Mouse (Mus musculus): ENCODE measurements around the gene Lcat.

Gene Lcat

GRCm38 (mm10) chr8:105943321-105943739 is at the start of gene Lcat:
Lcat (minus strand) TSS chr8:105943382.
- no peak for DNase-seq (ENCODE audit: low read depth, low spot score)

DNA sequence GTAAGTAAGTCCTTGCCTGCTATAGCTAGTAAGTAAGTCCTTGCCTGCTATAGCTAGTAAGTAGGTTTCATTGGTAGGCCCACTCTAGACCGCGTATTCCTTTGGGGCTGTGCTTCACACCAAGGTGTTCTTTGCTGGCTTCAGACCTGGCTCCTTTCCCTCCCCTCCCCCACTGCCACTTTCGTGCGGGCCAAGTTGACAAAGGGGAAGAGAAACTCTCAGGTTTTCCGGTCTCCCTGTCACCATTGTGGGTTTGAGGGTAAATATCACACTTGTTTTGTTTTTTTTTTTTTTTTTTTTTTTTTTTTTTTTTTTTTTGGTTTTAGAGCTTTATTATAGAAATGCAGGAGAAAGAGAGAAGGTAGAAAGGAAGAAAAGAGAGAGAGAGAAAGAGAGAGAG is 49.3 kb upstream of the Lcat start:
- DNase-seq (ENCODE audit: low read depth, low spot score), result peak; percentile 93

DNA sequence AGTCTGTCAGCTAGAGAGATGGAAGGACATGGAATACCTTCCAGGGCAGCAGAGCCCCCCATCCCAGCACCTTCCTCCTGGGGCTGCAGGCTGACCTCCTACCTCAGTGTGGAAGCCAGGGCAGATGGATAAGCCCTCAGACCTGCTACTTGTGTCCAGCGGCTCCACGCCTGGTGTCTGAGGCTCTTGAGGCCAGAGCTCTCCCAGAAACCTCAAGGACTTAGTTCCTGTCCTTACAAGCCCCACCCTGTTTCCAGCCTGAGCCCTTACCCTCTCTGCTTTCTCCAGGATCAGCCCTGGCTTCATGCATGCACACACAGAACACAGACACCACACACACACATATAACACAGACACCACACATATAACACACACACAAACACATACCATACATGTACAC is 48.4 kb upstream of the Lcat start:
- no peak for DNase-seq (ENCODE audit: low read depth, low spot score)

DNA sequence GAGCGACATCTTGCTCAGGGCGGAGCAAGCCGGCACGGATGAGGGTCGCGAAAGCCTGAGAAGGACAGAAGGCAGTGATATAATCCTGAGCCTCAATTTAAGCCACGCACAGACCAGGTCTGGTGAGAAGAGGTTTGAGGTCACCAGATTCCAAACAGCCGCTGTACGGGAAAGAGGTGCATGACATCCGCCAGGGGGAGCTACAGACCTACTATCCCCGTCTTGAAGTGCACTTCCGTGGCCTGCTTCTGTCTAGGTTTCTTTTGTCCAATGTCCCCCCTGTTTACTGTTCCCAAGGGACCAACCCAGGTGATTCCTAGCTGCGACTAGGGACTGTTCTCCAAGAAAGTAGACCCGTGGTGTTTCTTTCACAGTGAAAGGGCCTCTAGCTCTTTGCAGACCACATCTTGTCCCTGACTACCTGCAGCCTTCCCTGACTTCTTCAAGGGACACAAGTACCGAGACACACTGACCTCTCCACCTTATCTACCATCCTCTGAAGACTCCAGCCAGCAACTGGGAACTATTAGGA is 47.7 kb upstream of the Lcat start, which contains the start of gene Dus2:
Dus2 (plus strand) TSS at position 482 of the 532 bp plus-strand sequence.
- peak; percentile 89 for DNase-seq (ENCODE audit: low read depth, low spot score)

DNA sequence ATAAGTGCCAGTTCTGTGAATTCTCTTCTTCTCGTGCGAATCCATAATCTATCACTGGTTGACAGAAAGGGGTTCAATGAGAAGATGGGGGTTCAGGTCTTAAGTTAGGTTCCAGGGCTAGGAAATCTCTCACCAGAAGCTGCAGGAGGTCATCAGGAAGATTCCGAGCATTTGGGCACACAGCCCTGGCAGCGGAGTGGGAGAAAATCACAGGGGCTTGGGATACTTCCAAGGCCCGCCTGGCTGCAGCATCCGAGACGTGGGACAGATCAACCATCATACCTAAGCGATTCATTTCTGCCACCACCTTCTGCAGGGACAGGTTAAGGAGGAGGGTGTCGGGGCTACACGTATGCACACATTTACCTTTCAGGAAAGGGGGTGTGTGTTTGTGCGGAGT is 45.4 kb upstream of the Lcat start:
- no peak for DNase-seq (ENCODE audit: low read depth, low spot score)

DNA sequence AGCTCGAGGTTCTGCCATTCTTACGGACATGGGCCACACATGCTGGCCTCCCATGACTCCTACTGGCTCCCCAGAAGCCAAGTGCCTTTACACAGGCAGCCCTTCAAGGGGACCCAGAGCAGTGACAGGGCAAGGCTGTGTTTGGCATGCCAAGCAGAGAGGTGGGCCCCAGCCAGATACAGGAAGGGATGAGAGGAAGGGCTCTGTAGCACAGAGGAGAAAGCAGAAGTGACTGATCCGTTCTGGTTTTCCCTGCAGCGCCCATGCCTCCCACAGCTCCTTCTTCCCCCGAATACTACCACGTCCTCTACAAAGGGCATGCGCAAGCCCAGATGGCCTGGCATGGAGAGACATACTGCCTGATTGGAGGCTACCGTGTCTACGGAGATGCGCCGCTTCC is 40.2 kb upstream of the Lcat start:
- peak; percentile 15 for DNase-seq (ENCODE audit: low read depth, low spot score)

DNA sequence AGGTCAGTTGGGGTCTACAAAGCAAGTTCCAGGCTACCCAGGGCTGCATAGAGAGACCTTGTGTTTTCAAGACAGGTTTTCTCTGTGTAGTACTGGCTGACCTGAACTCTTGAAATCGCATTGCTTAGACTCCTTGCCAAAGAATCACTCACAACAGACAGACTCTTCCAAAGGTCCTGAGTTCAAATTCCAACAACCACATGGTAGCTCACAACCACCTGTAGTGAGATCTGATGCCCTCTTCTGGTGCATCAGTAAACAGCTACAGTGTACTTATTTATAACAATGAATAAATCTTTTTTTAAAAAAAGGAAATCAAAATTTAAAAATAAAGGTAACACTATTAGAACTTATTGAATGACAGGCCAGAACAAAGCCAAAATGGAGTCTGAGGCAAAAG is 38.0 kb upstream of the Lcat start:
- no peak for DNase-seq (ENCODE audit: low read depth, low spot score)

DNA sequence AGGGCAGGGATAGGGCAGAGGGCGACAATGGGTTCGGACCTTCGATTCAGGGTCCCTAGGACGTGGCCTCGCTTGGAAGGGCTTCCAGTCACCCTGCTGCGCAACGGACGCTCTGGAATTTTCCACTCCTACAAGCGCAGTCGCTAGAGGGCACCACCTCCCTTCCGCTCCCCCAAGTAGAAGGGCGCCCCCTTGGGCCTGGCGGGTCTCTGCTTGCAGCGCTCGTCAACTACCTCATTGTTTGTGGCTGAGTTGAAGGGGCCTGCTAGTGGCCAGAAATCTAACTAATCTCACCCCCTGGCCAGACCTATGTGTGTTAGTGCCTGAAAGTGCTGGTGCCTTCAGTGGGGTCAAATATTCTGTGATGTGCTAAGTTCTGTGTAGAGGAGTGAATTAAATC is 36.1 kb upstream of the Lcat start, which contains the start of gene Dpep3:
Dpep3 (minus strand) TSS at position 105 of the 400 bp plus-strand sequence.
- peak; percentile 53 for DNase-seq (ENCODE audit: low read depth, low spot score)

- DNase-seq (ENCODE audit: low read depth, low spot score), result no peak
Measured at GRCm38 (mm10) chr8:105975363-105975762, 32.2 kb upstream of the Lcat start.

DNA sequence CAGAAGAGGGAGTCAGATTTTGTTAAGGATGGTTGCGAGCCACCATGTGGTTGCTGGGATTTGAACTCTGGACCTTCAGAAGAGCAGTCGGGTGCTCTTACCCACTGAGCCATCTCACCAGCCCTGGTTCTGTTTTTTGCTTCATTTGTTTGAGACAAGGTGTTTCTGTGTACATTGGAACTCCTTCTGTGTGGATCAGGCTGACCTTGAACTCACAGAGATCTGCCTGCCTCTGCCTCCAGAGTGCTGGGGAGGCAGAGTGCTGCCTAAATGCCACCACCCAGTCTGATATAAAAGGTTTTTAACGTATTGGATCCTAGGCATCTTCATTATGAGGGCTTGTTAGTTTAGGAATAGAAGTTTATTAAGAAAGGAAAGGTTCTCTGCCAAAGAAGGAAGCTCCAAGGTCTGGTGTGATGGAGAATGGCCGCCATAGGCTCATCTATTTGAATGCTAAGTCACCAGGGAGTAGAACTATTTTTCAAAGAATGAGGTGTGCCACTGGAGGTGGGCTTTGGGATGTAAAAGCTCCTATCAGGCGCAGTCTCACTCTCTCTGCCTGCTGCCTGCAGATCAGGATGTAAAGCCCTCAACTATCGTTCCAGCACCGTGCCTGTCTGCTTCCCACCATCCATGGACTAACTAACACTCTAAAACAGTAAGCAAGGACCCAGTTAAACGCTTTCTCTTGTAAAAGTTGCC is 28.0 kb upstream of the Lcat start:
- DNase-seq (ENCODE audit: low read depth, low spot score), result no peak

DNA sequence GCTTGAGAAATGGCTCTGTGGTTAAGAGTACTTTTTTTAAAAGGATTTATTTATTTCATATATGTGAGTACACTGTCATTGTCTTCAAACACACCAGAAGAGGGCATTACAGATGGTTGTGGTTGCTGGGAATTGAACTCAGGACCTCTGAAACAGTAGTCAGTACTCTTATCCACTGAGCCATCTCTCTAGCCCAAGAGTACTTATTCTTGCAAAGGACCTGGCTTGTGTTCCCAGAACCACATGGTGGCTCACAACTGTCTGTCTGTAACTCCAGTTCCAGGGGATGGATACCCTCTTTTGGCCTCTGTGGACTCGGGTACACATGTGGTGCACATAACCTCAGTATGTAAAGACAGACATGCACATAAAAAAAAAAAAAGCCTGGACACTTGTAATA is 26.2 kb upstream of the Lcat start:
- DNase-seq (ENCODE audit: low read depth, low spot score), result no peak

DNA sequence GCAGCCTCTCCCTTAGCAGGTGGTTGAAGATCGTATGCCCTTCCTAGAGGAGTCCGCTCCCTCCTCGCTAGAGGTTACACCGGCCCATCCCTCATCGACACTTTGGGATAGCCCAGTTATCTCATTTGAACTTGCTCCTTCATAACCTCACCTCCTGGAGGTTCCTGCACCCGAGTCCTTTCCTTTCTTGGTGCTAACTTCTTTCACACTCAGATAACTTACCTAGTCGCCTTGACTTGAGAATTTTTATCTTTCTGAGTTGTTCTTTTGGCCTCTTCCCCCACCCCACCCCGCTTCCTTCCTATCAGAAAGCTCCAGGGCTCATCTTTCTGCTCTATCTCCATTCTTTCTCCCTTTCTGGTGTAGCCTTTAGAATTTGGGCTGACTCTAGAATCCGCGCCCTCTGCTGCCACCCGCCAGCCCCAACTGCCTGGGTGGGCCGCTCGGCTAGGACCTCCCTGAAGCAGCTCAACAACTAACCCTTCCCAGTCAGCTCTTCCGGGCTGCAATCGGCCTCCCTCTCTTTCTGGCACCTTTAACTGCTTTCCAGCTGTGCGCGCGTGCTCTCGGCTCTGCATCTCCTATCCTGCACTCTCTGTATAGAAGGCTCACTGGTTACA is 23.6 kb upstream of the Lcat start:
- DNase-seq (ENCODE audit: low read depth, low spot score), result no peak

DNA sequence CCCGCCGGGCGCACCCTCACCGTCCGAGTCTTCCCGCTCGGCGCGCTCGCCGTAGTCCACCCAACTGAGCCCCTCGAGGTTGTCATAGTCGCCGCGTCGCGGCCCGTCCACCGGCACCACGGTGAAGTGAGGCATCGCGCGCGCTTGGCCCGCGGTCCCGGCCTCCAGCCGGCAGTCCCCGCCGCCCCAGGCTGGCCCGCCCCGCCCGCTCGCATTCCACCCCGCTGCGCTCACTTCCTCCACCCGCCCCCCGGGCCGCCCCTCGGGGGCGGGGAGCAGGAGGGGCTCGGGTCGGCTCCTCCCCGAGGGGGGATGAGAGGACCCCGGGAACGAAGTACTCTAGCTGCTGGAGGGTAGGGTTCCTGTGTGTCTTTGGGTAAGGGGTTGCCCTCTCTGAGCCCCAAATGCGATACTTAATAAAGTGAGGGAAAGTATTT is 22.7 kb upstream of the Lcat start, which contains the start of gene Slc12a4:
Slc12a4 (minus strand) TSS at position 193 of the 437 bp plus-strand sequence.
- peak; percentile 84 for DNase-seq (ENCODE audit: low read depth, low spot score)

GRCm38 (mm10) chr8:105965266-105965904 is 22.2 kb upstream of the Lcat start:
- no peak for DNase-seq (ENCODE audit: low read depth, low spot score)

- no peak for DNase-seq (ENCODE audit: low read depth, low spot score)
Measured at GRCm38 (mm10) chr8:105964506-105965265, 21.5 kb upstream of the Lcat start.

DNA sequence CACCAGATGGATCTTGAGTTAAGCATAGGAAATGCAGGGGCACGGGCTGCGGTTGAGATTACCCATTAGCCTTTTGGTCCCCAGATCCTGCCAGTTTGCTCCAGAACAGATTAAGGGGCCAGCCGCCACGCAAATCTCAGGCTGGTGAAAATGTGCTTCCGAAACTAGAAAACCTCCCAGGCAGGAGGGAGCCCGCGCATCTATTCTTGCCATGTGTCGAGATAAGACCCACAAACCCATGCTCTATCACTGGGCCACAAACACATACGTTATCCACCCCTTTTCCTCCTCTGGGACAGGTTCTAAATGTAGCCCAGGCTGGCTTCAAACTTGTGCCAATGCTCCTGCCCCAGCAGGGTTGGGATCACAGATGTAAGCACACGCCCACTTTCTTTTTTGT is 18.4 kb upstream of the Lcat start:
- no peak for DNase-seq (ENCODE audit: low read depth, low spot score)

- DNase-seq (ENCODE audit: low read depth, low spot score), result no peak
Measured at GRCm38 (mm10) chr8:105961101-105961500, 17.9 kb upstream of the Lcat start.

DNA sequence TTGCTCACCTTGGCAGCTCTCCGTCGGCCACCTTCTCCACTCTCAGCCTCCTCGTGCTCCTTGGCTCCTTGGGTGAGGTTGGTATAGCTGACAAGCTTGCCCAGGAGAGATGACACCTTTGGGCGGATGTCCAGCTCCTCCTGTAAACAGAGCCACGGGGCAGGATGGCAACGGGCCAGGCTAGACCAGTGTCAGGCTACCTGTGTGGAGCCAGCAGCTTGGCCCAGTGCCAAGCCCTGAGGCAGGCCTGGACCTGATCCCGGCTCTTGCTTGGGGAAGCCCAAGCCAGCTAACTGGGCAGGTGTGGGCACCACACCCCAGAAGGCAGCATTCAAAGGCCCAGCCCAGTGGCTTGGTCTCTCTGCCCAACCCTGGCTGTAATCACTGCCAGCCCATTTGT is 16.2 kb upstream of the Lcat start:
- no peak for DNase-seq (ENCODE audit: low read depth, low spot score)

DNA sequence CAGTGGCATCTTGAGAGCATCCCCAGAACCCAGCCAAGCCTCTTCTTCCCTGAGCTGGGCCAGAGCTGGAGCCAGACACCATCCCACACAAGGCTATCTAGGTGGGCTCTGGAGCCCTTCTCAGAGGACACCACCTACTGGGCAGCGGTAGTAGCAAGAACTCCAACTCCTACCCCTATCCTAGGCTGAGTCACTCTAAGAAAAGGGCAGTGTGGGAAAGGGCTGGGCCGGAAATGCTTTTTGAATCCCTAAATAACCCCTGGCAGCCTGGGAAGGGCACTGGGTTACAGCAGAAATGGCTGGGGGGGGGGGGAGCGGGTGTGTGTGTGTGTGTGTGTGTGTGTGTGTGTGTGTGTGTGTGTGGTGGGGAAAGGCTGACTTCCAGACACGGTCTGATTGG is 14.6 kb upstream of the Lcat start:
- DNase-seq (ENCODE audit: low read depth, low spot score), result no peak

DNA sequence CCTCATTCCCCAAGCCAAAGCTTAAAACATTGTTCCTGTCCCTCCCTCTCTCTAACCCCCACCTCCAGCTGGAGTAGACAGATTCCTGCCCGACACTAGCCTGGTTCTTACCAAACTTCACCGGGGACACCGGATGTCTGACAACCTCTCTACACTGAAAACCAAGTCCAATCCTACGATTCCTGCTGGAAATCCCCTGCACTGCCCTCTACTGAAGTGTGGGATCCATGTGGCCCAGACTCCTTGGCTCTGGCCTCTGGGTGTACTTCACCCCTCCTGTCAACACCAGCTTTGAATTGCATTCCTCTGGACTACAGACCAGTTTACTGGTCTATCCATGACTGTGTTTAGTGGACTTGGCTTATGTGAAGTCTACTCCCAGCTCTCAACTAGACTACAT is 13.4 kb upstream of the Lcat start:
- no peak for DNase-seq (ENCODE audit: low read depth, low spot score)

GRCm38 (mm10) chr8:105951057-105951659 is 8.0 kb upstream of the Lcat start:
- no peak for DNase-seq (ENCODE audit: low read depth, low spot score)
